Mouse (Mus musculus) fibroblast of lung, adult 2 months (primary cell): Measurements from ENCODE around the gene Cdyl.

Experiments
- DNase-seq: peaks from one replicate; pipeline ENCODE4 v3.0.0-alpha.2; 2011; ENCODE audit warnings: low read depth

The Cdyl gene

DNA sequence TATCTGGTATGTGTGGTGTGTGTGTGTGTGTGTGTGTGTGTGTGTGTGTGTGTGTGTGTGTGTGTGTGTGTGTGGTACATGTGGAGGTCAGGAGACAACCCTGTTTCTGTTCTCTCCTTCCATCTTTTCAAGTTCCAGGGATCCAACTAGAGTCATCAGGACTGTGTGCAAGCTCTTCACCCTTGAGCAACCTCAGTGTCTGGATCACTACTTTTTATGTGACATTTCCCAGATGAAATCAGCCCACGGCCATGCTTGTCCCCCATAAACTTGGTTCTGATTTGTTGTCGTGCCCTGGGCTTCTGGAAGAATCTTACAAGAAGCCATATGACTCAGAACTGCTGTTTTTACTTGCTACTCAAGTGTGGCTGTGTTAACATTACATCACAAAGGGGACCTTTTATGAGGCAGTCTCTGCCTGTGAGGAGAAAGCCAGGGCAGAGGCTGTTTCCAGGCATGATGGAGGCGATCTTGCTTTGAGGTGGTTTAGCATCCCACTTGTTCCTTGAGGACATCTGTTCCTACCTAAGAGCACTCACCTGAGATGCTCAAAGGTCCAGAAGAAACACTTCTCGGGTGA is at the start of gene Cdyl:
Gene Cdyl (plus strand): TSS at position 428 of the 580 bp plus-strand sequence.
- DNase-seq = no peak

DNA sequence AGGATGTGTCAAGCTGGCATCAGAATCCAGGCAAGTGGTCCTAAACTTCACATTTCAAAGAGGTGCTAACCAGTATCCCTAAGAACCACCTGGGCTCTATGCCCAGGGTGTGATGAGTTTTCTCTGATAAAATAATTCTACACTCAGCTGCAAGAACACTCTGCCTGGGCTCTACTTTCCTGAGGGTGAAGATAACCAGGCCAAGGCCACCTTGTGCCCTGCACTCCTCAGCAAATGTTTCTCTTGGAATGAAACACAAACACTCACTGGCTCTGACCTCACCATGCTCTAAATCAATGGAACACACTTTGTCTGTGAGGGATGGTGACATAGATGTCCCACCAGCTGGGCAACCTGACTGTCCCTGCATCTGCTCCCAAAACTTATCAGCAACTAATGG is 48.9 kb upstream of the Cdyl start:
- no peak for DNase-seq

DNA sequence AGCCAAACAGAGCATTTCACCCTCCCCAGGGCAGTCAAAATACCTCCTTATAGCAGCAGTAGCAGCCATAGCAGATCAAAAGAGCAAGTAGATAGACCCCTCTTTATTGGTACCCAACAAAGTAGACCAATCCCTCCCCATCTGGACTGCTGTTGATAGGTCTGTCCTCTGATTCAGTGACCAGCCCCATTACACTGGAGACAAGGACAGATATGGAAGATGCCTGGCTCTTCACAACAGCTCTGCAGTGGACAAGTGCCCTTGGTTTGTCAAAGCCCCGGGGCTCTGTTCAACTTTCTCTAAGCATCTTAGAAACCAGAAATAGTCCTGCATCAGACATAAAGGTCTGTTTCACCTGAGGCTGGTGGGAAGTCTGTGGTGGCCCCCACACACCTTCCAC is 47.1 kb upstream of the Cdyl start:
- DNase-seq = no peak

DNA sequence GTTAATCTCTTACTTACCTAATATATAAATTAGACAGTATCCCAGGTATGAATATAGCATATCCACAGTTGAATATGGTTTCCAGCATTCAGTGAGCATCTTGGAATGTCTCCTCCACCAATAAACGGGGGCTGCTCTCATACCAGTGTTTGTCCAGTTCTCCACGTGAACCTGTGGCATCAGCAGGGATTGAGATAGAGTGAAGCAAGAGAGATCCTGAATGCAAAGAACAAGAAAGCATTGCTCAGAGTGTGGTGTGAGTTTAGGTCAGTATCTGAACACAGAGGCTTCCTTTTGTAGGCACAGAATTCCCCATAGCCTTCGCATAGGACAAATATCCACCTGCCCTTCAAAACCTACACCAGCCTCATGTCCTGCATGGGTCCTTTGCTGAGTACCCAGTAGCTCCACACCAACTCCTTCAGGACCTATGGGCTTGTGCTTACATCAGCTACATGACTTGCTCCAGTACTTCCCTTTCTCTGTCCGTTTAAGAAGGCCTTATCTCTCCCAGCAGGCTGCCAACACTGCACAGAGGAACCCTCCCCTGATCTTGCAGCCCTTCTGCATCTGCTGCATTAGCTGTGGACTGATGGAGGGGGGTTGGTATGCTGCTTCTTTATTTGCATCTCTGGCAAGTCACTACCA is 44.7 kb upstream of the Cdyl start:
- DNase-seq = no peak

DNA sequence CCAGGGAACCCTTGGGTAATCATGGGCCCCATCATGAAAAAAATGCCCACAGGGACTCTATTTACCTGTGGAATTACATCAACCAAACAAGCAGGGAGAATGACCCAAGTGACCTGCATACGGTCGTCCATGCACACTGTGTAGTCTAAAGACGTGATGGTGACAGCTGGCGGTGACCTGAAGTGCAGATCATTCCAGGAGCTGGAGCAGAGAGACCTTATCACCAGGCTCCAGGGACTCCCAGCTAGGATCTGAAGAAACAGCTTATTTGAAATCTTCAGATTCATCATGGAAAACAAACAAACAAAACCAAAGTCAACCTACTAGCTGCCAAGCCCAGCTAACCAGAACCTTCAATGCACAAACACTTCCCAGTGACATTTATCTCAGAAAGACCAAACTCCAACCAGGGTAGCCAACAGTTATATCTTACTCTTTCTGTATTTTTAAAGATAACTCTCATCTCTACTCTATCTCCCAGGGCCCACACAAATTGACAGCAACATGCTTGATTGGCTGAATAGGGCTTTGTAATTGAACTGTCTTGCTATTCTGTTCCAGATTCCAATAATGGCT is 43.0 kb upstream of the Cdyl start:
- no peak for DNase-seq

DNA sequence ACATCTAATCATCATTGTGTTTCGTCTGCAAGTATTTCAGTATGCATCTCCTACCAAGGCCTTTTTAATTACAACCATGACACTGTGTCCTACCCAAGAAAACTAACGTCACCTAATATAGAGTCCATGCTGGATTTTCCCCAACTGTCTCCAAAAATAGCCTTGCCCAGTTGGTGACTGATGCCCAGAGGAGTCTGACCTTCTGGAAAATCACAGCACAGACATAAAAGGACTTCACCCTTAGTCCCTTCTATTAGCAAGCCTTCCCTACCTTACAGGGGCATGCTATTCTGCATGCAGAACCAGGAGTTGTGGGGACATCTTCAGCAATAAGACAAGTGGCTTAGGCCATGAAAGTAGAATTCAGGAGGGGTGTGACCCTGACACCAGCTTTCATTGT is 40.3 kb upstream of the Cdyl start:
- no peak for DNase-seq

DNA sequence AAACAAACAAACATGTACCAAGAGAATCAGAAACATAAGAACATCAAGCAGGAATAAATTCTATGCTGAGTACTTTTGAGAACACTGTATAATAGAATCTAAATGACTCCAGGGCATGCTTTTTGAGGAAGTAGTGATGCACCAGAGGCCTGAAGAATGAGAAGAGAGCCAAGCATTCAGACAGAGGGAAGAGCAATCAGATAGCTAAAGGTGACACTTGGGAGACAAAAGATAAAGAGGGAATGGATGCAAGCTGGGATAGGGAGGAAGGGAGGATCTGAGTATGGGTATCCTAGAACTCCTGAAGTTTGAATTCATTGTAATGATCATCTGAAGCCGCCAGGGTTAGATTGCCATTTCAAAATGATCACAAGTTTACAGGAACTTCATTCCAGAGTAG is 38.9 kb upstream of the Cdyl start:
- no peak for DNase-seq

DNA sequence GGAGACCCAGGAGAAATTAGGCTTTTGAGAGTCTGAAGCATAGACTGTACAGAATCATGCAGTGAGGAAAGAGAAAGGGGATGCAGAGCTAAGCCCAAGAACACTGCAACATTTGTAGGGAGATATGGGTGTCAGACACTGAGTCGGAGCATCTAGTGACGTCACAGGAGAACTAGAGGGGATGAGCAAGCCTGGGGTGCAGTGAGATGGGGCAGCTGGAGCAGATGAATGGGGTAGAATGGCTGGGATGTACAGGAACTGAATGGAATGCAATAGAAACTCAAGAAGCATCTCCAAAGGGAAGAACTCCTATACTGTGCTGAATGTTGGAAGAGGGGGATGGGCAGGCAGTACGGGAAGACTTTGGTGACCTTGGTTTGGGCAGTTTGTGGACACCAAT is 34.8 kb upstream of the Cdyl start:
- no peak for DNase-seq

DNA sequence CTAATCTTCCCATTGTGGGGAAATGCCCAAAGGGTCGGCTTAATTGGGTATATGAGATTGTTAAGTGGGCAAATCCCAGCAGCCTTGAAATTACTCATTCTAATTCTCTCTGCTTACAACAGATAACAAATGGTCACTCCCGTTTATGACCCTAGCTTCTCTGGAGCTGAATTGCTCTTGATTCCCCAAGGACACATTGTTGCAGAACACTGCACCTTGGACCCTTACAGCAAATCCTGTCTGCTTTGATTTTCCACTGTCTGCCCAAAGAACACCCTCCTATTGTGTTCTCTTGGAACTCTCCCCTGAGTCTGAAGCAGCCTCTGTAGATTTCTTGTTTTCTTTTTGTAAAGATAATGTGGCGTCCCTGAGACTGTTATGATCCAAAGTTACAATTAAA is 34.1 kb upstream of the Cdyl start:
- DNase-seq = no peak

DNA sequence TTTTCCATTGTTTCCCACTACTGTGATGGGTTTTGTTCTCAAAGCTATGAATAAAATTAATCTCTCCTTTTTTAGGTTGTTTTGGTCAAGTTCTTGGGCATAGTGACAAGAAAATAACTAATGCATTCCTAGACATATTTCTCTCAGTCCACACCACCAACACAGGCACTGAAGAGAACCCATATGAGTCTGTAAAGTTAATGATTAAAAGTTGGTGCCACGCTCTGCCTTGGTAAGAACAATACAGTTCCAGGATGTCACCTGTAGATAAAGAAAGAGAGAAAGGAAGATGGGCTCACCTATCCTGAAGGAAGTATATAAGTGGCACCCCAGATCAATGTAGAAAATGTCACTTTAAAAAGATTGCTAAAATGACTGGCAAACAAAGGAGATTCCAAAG is 32.3 kb upstream of the Cdyl start:
- DNase-seq = no peak

DNA sequence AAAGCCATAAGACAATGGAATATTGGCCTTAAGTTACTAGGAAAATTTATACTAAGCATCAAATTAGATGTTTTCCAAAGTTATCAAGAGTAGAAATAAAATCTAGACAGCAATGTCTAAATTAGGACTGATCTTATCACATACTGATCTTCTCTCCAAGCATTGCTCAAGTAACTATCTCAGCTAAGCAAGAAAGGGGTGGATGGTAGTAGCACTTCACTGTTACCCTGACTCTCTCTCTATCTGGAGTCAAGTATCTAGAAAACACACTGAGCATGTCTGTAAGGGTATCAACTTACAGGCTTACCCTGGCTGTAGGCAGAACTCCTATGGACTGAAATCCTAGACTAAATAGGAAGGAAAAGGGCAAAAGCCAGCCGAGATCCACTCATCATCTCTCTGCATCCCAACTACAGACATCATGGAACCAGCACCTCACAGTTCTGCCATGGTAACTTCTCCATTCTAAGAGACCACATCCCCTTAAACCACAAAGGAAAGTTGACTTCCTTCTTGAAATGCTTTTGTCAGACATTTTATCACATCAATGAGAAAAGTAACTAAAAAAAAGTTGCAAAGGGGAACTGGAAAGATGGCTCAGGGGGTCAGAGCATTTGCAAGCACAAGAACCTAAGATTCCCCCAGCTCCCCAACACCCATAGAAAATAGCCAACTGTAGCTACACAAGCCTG is 12.4 kb upstream of the Cdyl start:
- no peak for DNase-seq

DNA sequence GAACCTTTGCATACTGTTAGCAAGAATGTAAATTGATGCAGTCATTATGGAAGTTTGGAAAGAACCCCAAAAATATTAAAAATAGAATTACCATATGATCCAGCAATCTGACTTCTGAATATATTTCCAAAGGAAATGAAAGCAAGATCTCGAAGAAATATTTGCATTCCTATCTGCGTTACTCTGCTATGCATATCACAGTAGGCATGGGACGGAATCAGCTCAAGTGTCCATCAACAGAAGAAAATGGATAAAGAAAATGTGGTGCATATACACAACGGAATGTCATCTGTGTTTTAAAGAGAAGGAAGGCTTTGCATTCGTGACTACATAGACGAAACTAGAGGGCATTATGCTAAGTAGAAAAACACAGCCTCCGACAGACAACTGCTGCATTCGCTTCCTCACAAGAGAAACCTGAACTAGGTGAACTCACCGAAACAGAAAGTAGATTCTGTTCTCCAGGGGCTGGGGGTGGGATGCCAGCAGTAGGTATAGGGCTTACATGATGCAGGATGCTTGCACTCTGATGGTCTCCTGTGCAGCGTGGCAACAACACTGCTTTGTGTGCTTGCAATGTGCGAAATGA is 9.3 kb upstream of the Cdyl start:
- DNase-seq = no peak

DNA sequence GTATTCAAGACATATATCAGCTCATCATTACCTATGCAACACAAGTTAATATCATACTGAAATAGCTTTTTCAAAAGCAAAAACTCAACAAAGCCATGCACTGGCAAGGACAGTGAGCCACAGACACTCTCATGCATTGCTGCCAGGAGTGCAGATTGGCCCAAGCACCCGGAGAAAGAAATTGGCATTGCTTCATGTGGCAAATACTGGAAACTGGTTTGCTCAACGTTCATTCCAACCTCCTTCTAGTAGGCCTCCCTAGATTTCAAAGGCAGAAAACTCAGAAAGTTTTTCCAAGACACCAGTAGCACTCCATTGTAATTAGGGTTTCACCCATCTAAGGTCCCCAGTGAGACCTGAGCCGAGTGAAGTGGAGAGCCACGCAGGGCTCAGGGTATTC is 6.8 kb upstream of the Cdyl start:
- DNase-seq = no peak

DNA sequence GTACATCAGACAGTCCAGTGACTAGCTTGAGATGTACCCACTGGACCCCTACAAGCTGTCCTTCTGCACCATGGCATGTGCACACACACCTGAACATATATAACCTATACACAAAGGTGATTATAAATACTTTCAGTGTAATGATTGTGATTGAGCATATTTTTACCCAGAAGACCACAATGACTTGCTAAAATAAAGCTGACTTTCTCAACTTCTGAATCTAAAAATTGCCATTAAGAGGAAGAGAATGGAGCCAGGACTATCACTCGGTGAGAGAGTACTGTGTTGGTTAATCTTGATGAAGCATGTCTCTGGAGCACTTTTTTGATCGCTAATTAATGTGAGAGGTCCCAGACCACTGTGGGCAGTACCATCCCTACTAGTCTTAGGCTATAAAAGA is 2.8 kb upstream of the Cdyl start:
- DNase-seq = no peak

DNA sequence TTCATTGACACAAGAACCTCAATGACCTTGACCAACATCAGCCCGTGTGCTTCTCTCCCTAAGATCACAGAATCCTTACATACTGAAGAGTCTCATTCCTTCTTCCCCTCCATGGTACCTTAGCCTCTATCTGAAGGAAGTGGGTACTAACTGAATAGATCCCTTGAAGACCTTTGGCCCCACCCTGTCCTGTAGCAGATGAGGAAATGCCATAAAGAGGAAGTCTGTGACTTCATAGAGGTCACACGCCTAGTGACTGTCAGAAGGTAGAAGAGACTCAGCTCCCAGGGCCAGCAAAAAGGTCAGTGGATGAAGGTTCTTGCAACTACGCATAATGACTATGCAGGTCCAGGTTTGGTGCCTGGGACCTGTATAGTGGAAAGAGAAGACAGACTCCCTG is 5.8 kb downstream of the Cdyl start:
- DNase-seq = no peak

DNA sequence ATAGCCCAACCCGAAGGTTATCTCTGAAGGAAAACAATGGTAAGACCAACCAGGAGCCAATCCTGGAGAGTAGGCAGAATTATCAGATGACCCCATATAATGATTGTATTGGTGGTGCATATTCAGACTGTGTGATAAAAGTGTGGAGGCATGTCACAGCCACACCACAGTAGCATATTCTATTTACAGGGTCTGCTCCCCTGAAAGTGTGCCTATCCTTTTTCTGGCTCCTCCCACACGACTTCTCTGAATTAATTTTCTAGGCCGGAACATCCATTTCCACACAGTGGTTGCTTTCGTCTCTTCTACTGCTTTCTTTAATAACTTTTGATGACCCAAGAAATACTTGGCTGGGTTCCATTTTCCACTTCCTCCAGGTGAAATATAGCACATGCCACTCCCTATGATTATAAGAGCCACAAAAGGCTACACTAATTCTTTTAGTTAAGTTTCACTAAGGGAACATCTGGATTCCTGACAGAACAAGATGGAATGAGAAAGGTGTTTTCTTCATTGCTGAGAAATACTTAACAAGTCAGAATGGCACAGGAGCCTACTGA is 10.4 kb downstream of the Cdyl start:
- no peak for DNase-seq

DNA sequence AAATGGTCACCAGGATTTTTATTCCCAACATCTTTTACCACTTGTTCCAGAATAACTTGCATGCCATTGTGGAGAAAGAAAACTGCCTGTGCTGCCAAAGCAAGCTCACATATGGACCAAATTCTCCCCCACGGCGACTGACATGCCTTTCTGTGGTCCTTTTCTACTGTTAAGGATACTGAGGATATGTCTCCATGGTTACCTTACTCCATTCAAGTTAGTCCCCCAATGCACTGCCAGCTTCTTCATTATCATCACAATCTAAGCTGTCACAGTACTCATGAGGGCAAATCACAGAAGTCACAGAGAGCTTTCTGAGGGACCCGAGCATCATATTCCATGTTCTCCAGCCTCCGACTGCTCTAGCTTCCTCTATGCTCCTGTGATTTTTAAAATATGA is 11.2 kb downstream of the Cdyl start:
- DNase-seq = no peak

DNA sequence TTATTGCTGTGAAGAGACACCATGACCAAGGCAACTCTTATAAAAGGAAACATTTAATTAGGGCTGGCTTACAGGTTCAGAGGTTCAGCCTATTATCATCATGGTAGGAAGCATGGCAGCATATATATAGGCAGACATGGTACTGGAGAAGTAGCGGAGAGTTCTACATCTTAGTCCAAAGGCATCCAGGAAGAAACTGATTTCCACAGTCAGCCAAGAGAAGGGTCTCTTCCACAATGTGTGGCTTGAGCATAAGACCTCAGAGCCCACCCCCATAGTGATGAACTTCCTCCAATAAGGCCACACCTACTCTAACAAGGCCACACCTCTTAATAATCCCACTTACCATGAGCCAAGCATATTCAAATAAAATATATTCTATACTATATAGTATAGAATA is 17.3 kb downstream of the Cdyl start:
- DNase-seq = no peak

DNA sequence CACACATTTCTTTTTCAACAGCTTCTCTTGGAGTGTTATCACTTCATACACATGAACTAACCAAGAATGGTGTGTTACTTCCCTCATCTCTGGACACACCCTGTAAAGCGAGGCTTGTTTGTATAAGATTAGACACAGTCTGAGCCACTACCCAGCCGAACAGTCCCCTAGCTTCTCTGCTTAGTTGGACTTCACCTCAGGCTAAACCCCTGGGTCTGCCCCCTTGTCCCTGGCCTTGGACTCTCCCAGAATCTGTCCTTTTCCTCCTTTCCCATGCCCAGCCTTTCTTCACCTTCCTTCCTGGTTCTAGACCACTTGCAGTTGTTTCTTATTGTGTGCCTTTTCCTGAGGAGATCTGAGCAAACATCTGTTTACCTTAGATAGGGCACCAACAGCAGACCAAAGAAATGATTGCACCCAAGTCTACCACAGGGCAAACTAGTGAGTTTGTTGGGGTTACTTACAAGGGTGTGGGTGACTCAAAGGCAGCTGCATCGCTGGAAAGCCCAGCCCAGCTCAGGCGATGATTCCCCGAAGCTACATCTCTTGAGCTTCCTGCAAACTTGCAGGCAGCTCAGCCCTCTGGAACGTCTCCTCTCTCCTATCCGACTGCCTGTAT is 17.9 kb downstream of the Cdyl start:
- DNase-seq = no peak

DNA sequence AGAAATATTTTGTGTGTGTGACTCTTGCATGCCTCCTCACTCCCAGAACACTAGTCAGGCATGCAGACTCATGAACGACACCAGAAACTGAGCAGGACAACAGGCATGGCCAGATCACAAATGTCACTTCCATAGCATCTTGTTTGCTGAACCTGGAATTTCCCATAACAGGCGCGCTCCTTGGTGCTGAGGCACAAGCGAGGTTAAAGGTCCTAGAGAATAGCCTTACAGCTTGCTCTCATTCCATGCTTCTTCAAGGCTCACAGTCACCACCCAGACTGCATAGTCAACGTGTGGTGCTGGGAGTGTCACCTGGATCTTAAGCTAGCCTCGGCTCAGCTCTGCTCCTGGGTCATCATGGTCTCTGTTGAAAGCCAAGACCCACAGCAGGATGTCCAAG is 19.1 kb downstream of the Cdyl start:
- DNase-seq = no peak

DNA sequence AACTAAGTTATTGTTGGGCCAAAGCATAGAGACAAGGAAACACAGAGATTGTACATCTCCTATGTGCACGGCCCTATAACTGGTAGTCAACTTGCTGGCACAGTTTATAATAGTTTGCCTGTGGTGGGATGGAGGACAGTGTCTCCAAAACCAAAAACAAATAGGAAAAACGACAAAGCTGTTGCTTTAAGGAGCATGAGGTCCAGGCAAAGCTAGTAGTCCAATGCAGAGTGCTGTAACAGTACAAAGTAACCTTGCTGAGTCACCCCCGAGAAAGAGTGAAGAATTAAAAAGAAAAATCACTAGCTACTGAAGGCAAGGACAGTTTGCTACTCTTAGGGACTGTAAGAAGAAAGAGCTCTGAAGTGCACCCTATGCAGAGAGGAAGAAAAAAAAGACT is 21.7 kb downstream of the Cdyl start:
- DNase-seq = no peak

DNA sequence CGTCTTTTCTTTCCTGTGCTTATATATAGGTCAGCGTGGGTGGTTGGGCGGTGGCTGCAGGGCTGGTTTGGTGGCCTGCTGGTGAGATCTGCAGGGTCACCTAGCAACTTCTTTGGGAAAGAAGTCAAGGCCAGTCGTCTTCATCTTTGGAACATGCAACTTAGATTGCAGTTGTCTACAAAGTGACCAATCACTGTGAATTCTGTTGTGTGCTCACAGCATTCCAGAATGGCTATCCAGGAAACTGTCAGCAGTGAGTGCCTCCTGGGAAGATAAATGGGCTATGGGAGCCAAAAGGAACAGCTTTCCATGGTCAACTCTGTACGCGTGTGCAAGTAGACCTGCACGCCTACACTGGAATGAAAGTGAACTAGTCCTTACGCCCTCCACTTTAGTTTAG is 26.6 kb downstream of the Cdyl start:
- DNase-seq = peak; percentile 11
